Mouse (Mus musculus) limb, embryonic 11.5 days (tissue): Measurements from ENCODE around the gene Zfp800. TPM values are rescaled to one million over a fixed set of nuclear protein-coding genes. Genes with fewer than 3 reads are reported as not detected.

Source experiments
- ATAC-seq: fragments of 200-750 bp; cut with Nextera tagmentation; 2 replicates; pipeline ENCODE4 v1.8.0; 2017; ENCODE audit warnings: low read depth; ENCODE audit not compliant: insufficient number of reproducible peaks, low FRiP score, low TSS enrichment
- DNase-seq: peaks from one replicate; pipeline ENCODE4 v3.0.0-alpha.2; 2015; ENCODE audit warnings: low spot score
- H3K27ac ChIP-seq: fragments of 300-500 bp; sonication (generic); replicated peaks from 2 replicates; pipeline ENCODE4 v1.5.1; 2014; ENCODE audit warnings: low read depth, mild to moderate bottlenecking, low read length
- H3K27me3 ChIP-seq: fragments of 300-500 bp; sonication (generic); 2 replicates; pipeline ENCODE4 v1.6.1; 2014; ENCODE audit warnings: mild to moderate bottlenecking, low read length, mixed read lengths; ENCODE audit not compliant: control insufficient read depth, insufficient read depth
- H3K36me3 ChIP-seq: fragments of 300-500 bp; sonication (generic); 2 replicates; pipeline ENCODE4 v1.6.1; 2014; ENCODE audit warnings: mild to moderate bottlenecking, low read length, moderate library complexity, mixed read lengths; ENCODE audit not compliant: control insufficient read depth, insufficient read depth
- H3K4me1 ChIP-seq: fragments of 300-500 bp; sonication (generic); 2 replicates; pipeline ENCODE4 v1.6.1; 2014; ENCODE audit warnings: low read length, mixed read lengths; ENCODE audit not compliant: control insufficient read depth, insufficient read depth
- H3K4me2 ChIP-seq: fragments of 300-500 bp; sonication (generic); 2 replicates; pipeline ENCODE4 v1.6.1; 2014; ENCODE audit warnings: low read depth, mild to moderate bottlenecking, moderate library complexity; ENCODE audit not compliant: severe bottlenecking
- H3K4me3 ChIP-seq: fragments of 300-500 bp; sonication (generic); 2 replicates; pipeline ENCODE4 v1.5.1; 2014; ENCODE audit warnings: low read depth, low read length
- H3K9ac ChIP-seq: fragments of 300-500 bp; sonication (generic); 2 replicates; pipeline ENCODE4 v1.6.1; 2014; ENCODE audit warnings: mild to moderate bottlenecking, low read length
- H3K9me3 ChIP-seq: fragments of 300-500 bp; sonication (generic); 2 replicates; pipeline ENCODE4 v1.6.1; 2016; ENCODE audit warnings: low read length; ENCODE audit not compliant: control insufficient read depth
- WGBS: fragments of 180-500 bp; shearing (Covaris S2); extraction: QIAGEN DNeasy Blood & Tissue Kit; methylation state at CpG from one replicate; pipeline ENCODE4 v1.1.7; 2014; 5-methylcytosine and 5-hydroxymethylcytosine counted together
- polyA plus RNA-seq: library from polyadenylated mRNA; unstranded; fragments of >200 nt; fragmentation: Nextera tagmentation; extraction: Ambion mirVana; gene quantifications from 2 replicates; pipeline ENCODE4 v1.2.1, GENCODE M21; 2014

Zfp800 gene
- polyA plus RNA-seq, 1 experiment from 2014 or later: 14.6 TPM

GRCm38 (mm10) chr6:28339410-28339809, 58.4 kb downstream of the Zfp800 start:
- Histone ChIP-seq H3K4me2 (no peak overlapping the region), H3K4me1 (no peaks in the 10 kb centered on the region), H3K27me3 (no peaks in the 10 kb centered on the region), H3K4me3 (no peak overlapping the region), H3K36me3 (no peaks in the 10 kb centered on the region), H3K9me3 (no peaks in the 10 kb centered on the region), H3K27ac (no peak overlapping the region), H3K9ac (no peak overlapping the region)
- no peak for DNase-seq
- no peak for ATAC-seq
- 90% methylated on average over 5 of the region's 5 CpGs for WGBS

GRCm38 (mm10) chr6:28333696-28334095, 64.1 kb downstream of the Zfp800 start:
- Histone ChIP-seq H3K4me1 (no peaks in the 10 kb centered on the region), H3K36me3 (no peaks in the 10 kb centered on the region), H3K4me2 (no peak overlapping the region), H3K9me3 (no peaks in the 10 kb centered on the region), H3K27me3 (no peaks in the 10 kb centered on the region), H3K27ac (no peak overlapping the region), H3K9ac (no peak overlapping the region), H3K4me3 (no peak overlapping the region)
- no peak for ATAC-seq
- 78% methylated on average over 5 of the region's 5 CpGs for WGBS
- no peak for DNase-seq

- no peak for DNase-seq
- H3K36me3 ChIP-seq: no peaks in the 10 kb centered on the region
- no peaks in the 10 kb centered on the region for H3K4me1 ChIP-seq
- H3K4me3 ChIP-seq: no peak overlapping the region
- no peak overlapping the region for H3K4me2 ChIP-seq
- ATAC-seq: no peak
- no peak overlapping the region for H3K27ac ChIP-seq
- no peak overlapping the region for H3K9ac ChIP-seq
- 86% methylated on average over 3 of the region's 3 CpGs for WGBS
- no peaks in the 10 kb centered on the region for H3K27me3 ChIP-seq
- H3K9me3 ChIP-seq: no peaks in the 10 kb centered on the region
These were observed 65.3 kb downstream of the Zfp800 start for GRCm38 (mm10) chr6:28332546-28332945.

- no peaks in the 10 kb centered on the region for H3K36me3 ChIP-seq
- no peaks in the 10 kb centered on the region for H3K27me3 ChIP-seq
- no peaks in the 10 kb centered on the region for H3K4me1 ChIP-seq
- DNase-seq (no peak), ATAC-seq (no peak)
- H3K4me3 ChIP-seq: no peak overlapping the region
- H3K9ac ChIP-seq: no peak overlapping the region
- WGBS: 68% methylated on average over 6 of the region's 6 CpGs
- H3K4me2 ChIP-seq: no peak overlapping the region
- H3K9me3 ChIP-seq: no peaks in the 10 kb centered on the region
- H3K27ac ChIP-seq: no peak overlapping the region
These were observed 68.0 kb downstream of the Zfp800 start for GRCm38 (mm10) chr6:28329815-28330214.

- no peak overlapping the region for H3K4me3 ChIP-seq
- no peak overlapping the region for H3K9ac ChIP-seq
- 69% methylated on average over 10 of the region's 10 CpGs for WGBS
- no peaks in the 10 kb centered on the region for H3K9me3 ChIP-seq
- no peaks in the 10 kb centered on the region for H3K36me3 ChIP-seq
- no peak overlapping the region for H3K27ac ChIP-seq
- no peaks in the 10 kb centered on the region for H3K27me3 ChIP-seq
- H3K4me2 ChIP-seq: no peak overlapping the region
- no peak for DNase-seq
- no peak for ATAC-seq
- H3K4me1 ChIP-seq: no peaks in the 10 kb centered on the region
These were observed 68.7 kb downstream of the Zfp800 start for GRCm38 (mm10) chr6:28329002-28329596.

- Histone ChIP-seq H3K27ac (no peak overlapping the region), H3K4me2 (no peak overlapping the region), H3K27me3 (no peaks in the 10 kb centered on the region), H3K36me3 (no peaks in the 10 kb centered on the region), H3K4me1 (no peaks in the 10 kb centered on the region), H3K9ac (no peak overlapping the region), H3K4me3 (no peak overlapping the region), H3K9me3 (no peaks in the 10 kb centered on the region)
- DNase-seq: no peak
- no peak for ATAC-seq
- WGBS: 84% methylated on average over 3 of the region's 3 CpGs
These were observed 71.1 kb downstream of the Zfp800 start for GRCm38 (mm10) chr6:28326720-28327119.

- no peak overlapping the region for H3K27ac ChIP-seq
- ATAC-seq (no peak), DNase-seq (no peak)
- H3K27me3 ChIP-seq: no peaks in the 10 kb centered on the region
- H3K4me2 ChIP-seq: no peak overlapping the region
- H3K9ac ChIP-seq: no peak overlapping the region
- H3K9me3 ChIP-seq: no peaks in the 10 kb centered on the region
- H3K4me1 ChIP-seq: no peaks in the 10 kb centered on the region
- no peaks in the 10 kb centered on the region for H3K36me3 ChIP-seq
- 91% methylated on average over 7 of the region's 7 CpGs for WGBS
- no peak overlapping the region for H3K4me3 ChIP-seq
These were observed 75.4 kb downstream of the Zfp800 start for GRCm38 (mm10) chr6:28322399-28322798.

- 74% methylated on average over 13 of the region's 13 CpGs for WGBS
- no peak overlapping the region for H3K27ac ChIP-seq
- no peak overlapping the region for H3K4me3 ChIP-seq
- H3K9me3 ChIP-seq: no peaks in the 10 kb centered on the region
- no peaks in the 10 kb centered on the region for H3K36me3 ChIP-seq
- H3K9ac ChIP-seq: no peak overlapping the region
- H3K4me2 ChIP-seq: no peak overlapping the region
- DNase-seq: no peak
- no peaks in the 10 kb centered on the region for H3K4me1 ChIP-seq
- ATAC-seq: no peak
- H3K27me3 ChIP-seq: no peaks in the 10 kb centered on the region
These were observed 78.0 kb downstream of the Zfp800 start for GRCm38 (mm10) chr6:28319648-28320270.
